Mouse (Mus musculus): ENCODE data around the gene Hspb7. TPM values are rescaled to one million over a fixed set of nuclear protein-coding genes. Genes with fewer than 3 reads are reported as not detected.

Hspb7 gene
- polyA plus RNA-seq (2015; fragmentation: Nextera tagmentation; extraction: Ambion mirVana), result 12.3 and 14.5 TPM in 2 replicates

DNA sequence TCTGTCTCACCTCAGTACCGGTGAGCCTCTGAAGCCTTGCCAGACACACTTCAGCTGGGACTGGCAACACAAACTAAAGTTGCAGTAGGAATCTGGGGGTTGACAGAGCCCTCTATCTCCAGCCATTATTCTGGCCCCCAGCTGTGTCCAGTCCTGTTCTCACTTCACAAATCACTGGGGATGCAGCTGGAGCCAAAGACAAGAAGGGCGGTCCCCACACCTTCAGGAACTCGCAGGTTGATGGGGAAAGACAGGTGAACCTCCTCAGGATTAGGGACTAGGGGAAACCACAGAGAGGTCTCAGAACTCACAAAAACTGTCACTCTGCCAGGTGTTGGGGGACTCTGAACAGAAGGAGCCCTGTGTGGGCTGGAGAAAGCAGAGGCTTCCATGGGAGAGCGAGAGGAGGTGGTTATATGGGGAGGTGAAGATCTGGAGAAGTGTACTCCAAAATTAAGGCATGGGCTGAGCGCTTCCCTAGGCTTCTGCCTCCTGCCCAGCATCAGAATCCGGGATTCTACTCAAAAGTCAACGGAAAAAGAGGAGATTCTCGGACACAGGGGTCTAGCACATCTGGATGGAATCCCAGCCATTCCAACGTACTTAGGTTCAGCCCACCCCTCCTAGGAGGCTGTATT, at the start of gene Hspb7:
Gene Hspb7 (plus strand): TSS at position 588 of the 638 bp plus-strand sequence.

DNA sequence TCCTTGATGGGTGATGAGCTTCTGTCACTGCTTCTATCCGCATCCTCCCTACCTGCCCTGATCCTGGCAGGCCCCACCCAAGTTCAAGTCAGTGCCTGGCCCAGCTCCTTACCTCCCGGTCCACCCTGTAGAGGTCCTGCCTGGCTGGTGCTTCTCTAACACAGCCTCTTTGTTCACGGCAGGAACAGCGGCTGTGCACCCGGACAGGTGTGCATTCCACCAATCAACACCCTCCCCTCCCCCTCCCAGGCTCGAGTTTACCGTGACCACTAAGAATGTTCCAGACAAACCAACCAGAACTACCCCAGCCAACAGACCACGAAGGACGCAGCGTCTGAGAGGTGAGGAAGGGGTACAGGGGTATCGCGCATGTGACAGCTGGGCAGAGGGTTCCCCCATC, 22.0 kb upstream of the Hspb7 start, which contains the start of gene Clcnka:
Gene Clcnka (minus strand): TSS at position 180 of the 400 bp plus-strand sequence.

DNA sequence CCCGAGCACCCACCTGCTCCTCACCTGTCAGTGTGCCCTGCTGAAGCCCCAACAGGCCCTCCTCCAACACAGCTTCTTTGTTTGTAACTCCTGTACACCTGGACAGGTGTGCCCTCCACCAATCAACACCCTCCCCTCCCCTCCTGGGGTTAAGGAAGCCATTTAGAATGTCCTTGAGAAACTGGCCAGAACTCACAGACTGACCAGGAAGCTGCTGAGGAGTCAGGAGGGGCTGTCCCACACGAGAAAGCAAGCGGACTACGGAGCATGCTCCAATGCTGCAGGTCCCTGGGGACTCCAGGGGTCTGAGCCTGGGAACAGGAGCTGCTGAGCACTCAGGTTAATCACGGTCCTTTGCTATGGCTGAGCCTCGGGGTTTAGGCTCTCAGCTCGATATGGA, 4.7 kb upstream of the Hspb7 start, which contains the start of gene Clcnkb:
Gene Clcnkb (minus strand): TSS at position 91 of the 400 bp plus-strand sequence.

GRCm38 (mm10) chr4:141435974-141436373, 15.4 kb downstream of the Hspb7 start, which contains the start of gene Srarp:
TSS of gene Srarp (minus strand) at chr4:141436105.

GRCm38 (mm10) chr4:141444451-141445327, 24.1 kb downstream of the Hspb7 start, which contains the start of gene Zbtb17:
TSS of gene Zbtb17 (plus strand) at chr4:141444654.

Other genes starting within 250 kb of the Hspb7 start
- 1.4 and 2.2 TPM in 2 replicates for gene Rsg1, start 206.8 kb upstream of the Hspb7 start, polyA plus RNA-seq (2015; fragmentation: Nextera tagmentation; extraction: Ambion mirVana)
- 4.4 and 5.8 TPM in 2 replicates for gene Arhgef19, start 181.3 kb upstream of the Hspb7 start, polyA plus RNA-seq (2015; fragmentation: Nextera tagmentation; extraction: Ambion mirVana)
- 4.8 TPM in 2 replicates for gene Epha2, start 119.5 kb upstream of the Hspb7 start, polyA plus RNA-seq (2015; fragmentation: Nextera tagmentation; extraction: Ambion mirVana)
- 0.40 and 0.82 TPM in 2 replicates for gene Fam131c, start 52.6 kb upstream of the Hspb7 start, polyA plus RNA-seq (2015; fragmentation: Nextera tagmentation; extraction: Ambion mirVana)
- not detected in 2 replicates for gene Clcnka, start 22.1 kb upstream of the Hspb7 start, polyA plus RNA-seq (2015; fragmentation: Nextera tagmentation; extraction: Ambion mirVana)
- not detected in 2 replicates for gene Clcnkb, start 4.8 kb upstream of the Hspb7 start, polyA plus RNA-seq (2015; fragmentation: Nextera tagmentation; extraction: Ambion mirVana)
- gene Srarp, start 15.3 kb downstream of the Hspb7 start, polyA plus RNA-seq (2015; fragmentation: Nextera tagmentation; extraction: Ambion mirVana), result not detected in 2 replicates
- gene Zbtb17, start 23.9 kb downstream of the Hspb7 start, polyA plus RNA-seq (2015; fragmentation: Nextera tagmentation; extraction: Ambion mirVana), result 14.6 and 15.7 TPM in 2 replicates
- gene Spen, start 117.8 kb downstream of the Hspb7 start, polyA plus RNA-seq (2015; fragmentation: Nextera tagmentation; extraction: Ambion mirVana), result 4.5 and 4.8 TPM in 2 replicates
- 173 and 207 TPM in 2 replicates for gene Fblim1, start 185.3 kb downstream of the Hspb7 start, polyA plus RNA-seq (2015; fragmentation: Nextera tagmentation; extraction: Ambion mirVana)
- gene Tmem82, start 197.9 kb downstream of the Hspb7 start, polyA plus RNA-seq (2015; fragmentation: Nextera tagmentation; extraction: Ambion mirVana), result 0.20 and 0.74 TPM in 2 replicates
- gene Slc25a34, start 203.0 kb downstream of the Hspb7 start, polyA plus RNA-seq (2015; fragmentation: Nextera tagmentation; extraction: Ambion mirVana), result 0.05 TPM in 1 of 2 replicates, not detected in the other
- gene Plekhm2, start 244.1 kb downstream of the Hspb7 start, polyA plus RNA-seq (2015; fragmentation: Nextera tagmentation; extraction: Ambion mirVana), result 3.6 and 3.7 TPM in 2 replicates

All from urinary bladder, postnatal 0 days (tissue).